Mouse (Mus musculus): ENCODE measurements around the gene Atn1.

GRCm38 (mm10) chr6:124729850-124730705 is 26.2 kb downstream of the Atn1 start:
- no peak for TF ChIP-seq CTCF (IDR thresholded peaks at IDR 0.05; ENCODE audit: low read depth)
- no peak for TF ChIP-seq EP300 (optimal IDR thresholded peaks at IDR 0.05)

All from stomach, postnatal 0 days (tissue).